In genomic region chr2:10674738-10675349, GRCm38 (mm10) we compare ENCODE assay signal across 10 mouse cellular contexts.
DNase-seq lines count a peak whose midpoint lies in the region; ATAC-seq and TF ChIP-seq lines count a peak whose summit lies in the region.
"Had no signal": no experiment of that assay in that cellular context is flagged by ENCODE, and none has a peak within 500 bp of the region (broad histone marks: within the 10 kb centered on the region; RNA-seq: fewer than 3 reads in every experiment).

No protein-coding gene starts in this region.

- H3K4me3 ChIP-seq in gastrocnemius, adult 2 months, result no peak overlapping the region
- H3K4me3 ChIP-seq in layer of hippocampus, adult 2 months, result no peak overlapping the region
- H3K4me3 ChIP-seq in intestine, embryonic 16.5 days (ENCODE audit: low read length), result no peak overlapping the region
- H3K4me3 ChIP-seq: limb, embryonic 13.5 days had no signal

- 0 out of 2 replicates have a peak, but pooled peaks have one; percentile 4 for TF ChIP-seq CTCF in gastrocnemius, adult 2 months (IDR thresholded peaks at IDR 0.05)
- TF ChIP-seq CTCF in layer of hippocampus, adult 2 months (conservative IDR thresholded peaks at IDR 0.05), result peak; percentile 25; the same call in 1 of the 2 replicates

- no peak for DNase-seq in gastrocnemius, adult 2 months
- no peak for DNase-seq in gastrocnemius, postnatal 10 days
- no peak for DNase-seq in layer of hippocampus, adult 2 months (ENCODE audit: low spot score in 2 of 2)
- no peak for DNase-seq in layer of hippocampus, adult 9-10 months (ENCODE audit: low spot score)
- DNase-seq in ES-CJ7 (ENCODE audit: low read depth, low spot score), result peak; percentile 9
- DNase-seq in thymus, postnatal 25 days, result no peak
- no peak for DNase-seq in left cerebral cortex, adult 9 months (ENCODE audit: low spot score in 2 of 2)
- DNase-seq: B cell, adult 2 months had no signal

- H3K27me3 ChIP-seq in intestine, embryonic 16.5 days (replicated peaks; ENCODE audit: control insufficient read depth, insufficient read depth, low read length), result no peaks in the 10 kb centered on the region

- no peak overlapping the region for H3K4me2 ChIP-seq in intestine, embryonic 16.5 days (ENCODE audit: low read depth, low read length)
- H3K4me2 ChIP-seq: limb, embryonic 13.5 days had no signal

- peaks cover 11% of the 10 kb centered on the region for H3K4me1 ChIP-seq in intestine, embryonic 16.5 days (ENCODE audit: control insufficient read depth, insufficient read depth, low read length)

- H3K27ac ChIP-seq in gastrocnemius, adult 2 months, result no peak overlapping the region
- H3K27ac ChIP-seq in layer of hippocampus, adult 2 months, result no peak overlapping the region
- H3K27ac ChIP-seq in intestine, embryonic 16.5 days (ENCODE audit: low read length), result no peak overlapping the region
- H3K27ac ChIP-seq: limb, embryonic 13.5 days had no signal

- H3K9ac ChIP-seq in intestine, embryonic 16.5 days (ENCODE audit: low read depth, low read length), result no peak overlapping the region
- H3K9ac ChIP-seq: limb, embryonic 13.5 days had no signal

- H3K9me3 ChIP-seq in intestine, embryonic 16.5 days (ENCODE audit: control insufficient read depth, low read length), result no peaks in the 10 kb centered on the region
- H3K9me3 ChIP-seq: limb, embryonic 13.5 days had no signal

- peak; percentile 78 for ATAC-seq in intestine, embryonic 16.5 days

- intact Hi-C loops in gastrocnemius, adult 2 months (cut with DNase I), result no loop called here

- 22% methylated on average over 6 of the region's 6 CpGs for WGBS in intestine, embryonic 16.5 days

- no peaks in the 10 kb centered on the region for H3K36me3 ChIP-seq in intestine, embryonic 16.5 days (ENCODE audit: control insufficient read depth, insufficient read depth, low read length)
- H3K36me3 ChIP-seq: limb, embryonic 13.5 days had no signal
